Mouse (Mus musculus): ENCODE data around the gene Phpt1.

GRCm38 (mm10) chr2:25534866-25535182 is 40.2 kb downstream of the Phpt1 start:
- TF ChIP-seq POLR2A (IDR thresholded peaks at IDR 0.05; ENCODE audit: borderline replicate concordance, extremely low read depth, insufficient read depth, insufficient read length, poor library complexity, severe bottlenecking) = no peak
- TF ChIP-seq CTCF (IDR thresholded peaks at IDR 0.05; ENCODE audit: borderline replicate concordance, extremely low read depth, insufficient read depth, insufficient read length) = no peak

Data from brain, embryonic 14.5 days (tissue).